Mouse (Mus musculus): Measurements from ENCODE around the gene Snap47. TPM values are rescaled to one million over a fixed set of nuclear protein-coding genes. Genes with fewer than 3 reads are reported as not detected.

The Snap47 gene
- total and polyA plus RNA-seq, 3 experiments, result 95.9 to 102 (median 101) TPM

GRCm38 (mm10) chr11:59425671-59426101 is 25.3 kb downstream of the Snap47 start (continued):
- no peak for TF ChIP-seq ETS1 (conservative IDR thresholded peaks at IDR 0.05; ENCODE audit: low read depth, low read length)

DNA sequence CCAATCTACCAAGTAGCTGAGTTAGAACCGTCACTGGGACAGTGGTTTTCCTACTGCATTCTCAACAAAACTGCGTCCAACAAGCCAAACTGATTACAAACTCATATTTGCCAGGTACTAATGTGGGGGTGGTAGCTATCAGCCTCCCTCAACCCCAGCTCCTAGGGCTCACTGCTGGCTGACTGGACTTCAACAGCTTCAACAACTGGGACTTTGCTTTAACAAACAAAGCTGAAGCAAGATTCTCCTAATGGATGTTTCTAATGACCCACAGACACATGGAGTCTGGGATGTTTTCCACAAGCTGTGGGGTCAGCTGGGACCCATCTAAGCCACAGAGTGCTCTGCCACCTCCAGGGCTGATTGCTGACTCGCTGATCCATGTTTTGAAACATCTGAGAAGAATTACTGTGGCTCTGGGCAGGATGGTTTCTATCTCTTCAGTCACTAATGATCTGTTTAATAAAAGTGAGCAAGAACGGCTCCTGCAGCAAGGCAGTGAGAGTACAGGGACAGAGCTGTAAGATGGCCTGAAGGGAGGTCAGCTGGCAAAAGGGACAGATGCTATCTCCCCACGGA is 27.9 kb downstream of the Snap47 start:
- no peak overlapping the region for H3K4me2 ChIP-seq (ENCODE audit: insufficient read depth, low read depth, poor library complexity, severe bottlenecking)
- no peaks in the 10 kb centered on the region for H3K9me3 ChIP-seq (replicated peaks; ENCODE audit: low read length)
- H3K36me3 ChIP-seq (replicated peaks in 1 of 2; ENCODE audit: control insufficient read depth in 1 of 2, insufficient read depth in 1 of 2, low read length in 1 of 2), result peaks cover 68 to 97% of the 10 kb centered on the region in 2 experiments
- in situ Hi-C loops (cut with MboI; ENCODE audit: low pct_ligation_motif_present, low pct_unique_long_range_greater_than_20kb, low sequenced_read_pairs), result no loop called here
- peaks cover 16 to 28% of the 10 kb centered on the region in 2 experiments for H3K4me1 ChIP-seq (ENCODE audit: control insufficient read depth in 1 of 2, insufficient read depth in 2 of 2)
- H3K27me3 ChIP-seq (replicated peaks), result no peaks in the 10 kb centered on the region
- TF ChIP-seq RAD21 (IDR thresholded peaks at IDR 0.05; ENCODE audit: low read depth, low read length), result no peak
- TF ChIP-seq JUND (conservative IDR thresholded peaks at IDR 0.05; ENCODE audit: low read depth, low read length), result no peak
- no peak for TF ChIP-seq MYC (IDR thresholded peaks at IDR 0.05; ENCODE audit: low read depth, low read length)
- no peak for TF ChIP-seq ZKSCAN1 (IDR thresholded peaks at IDR 0.05; ENCODE audit: borderline replicate concordance, low read depth, low read length)
- TF ChIP-seq BHLHE40 (IDR thresholded peaks at IDR 0.05; ENCODE audit: low read depth, low read length), result no peak
- TF ChIP-seq KAT2A (IDR thresholded peaks at IDR 0.05; ENCODE audit: insufficient replicate concordance, low read length), result no peak
- no peak for TF ChIP-seq MAFK (IDR thresholded peaks at IDR 0.05; ENCODE audit: insufficient replicate concordance, low read length)
- TF ChIP-seq E2F4 (IDR thresholded peaks at IDR 0.05; ENCODE audit: insufficient replicate concordance, low read depth, low read length), result no peak
- TF ChIP-seq CHD1 (IDR thresholded peaks at IDR 0.05; ENCODE audit: low read depth, low read length), result no peak
- TF ChIP-seq IRF4 (IDR thresholded peaks at IDR 0.05; ENCODE audit: low read depth, low read length), result no peak
- no peak for TF ChIP-seq SMC3 (IDR thresholded peaks at IDR 0.05; ENCODE audit: low read depth, low read length)
- no peak for TF ChIP-seq NELFE (IDR thresholded peaks at IDR 0.05; ENCODE audit: low read depth, low read length)
- no peak for TF ChIP-seq ZMIZ1 (IDR thresholded peaks at IDR 0.05; ENCODE audit: low read depth, low read length)
- TF ChIP-seq SIN3A (IDR thresholded peaks at IDR 0.05; ENCODE audit: low read length), result no peak
- no peak for TF ChIP-seq POLR2A (IDR thresholded peaks at IDR 0.05; ENCODE audit: low read depth, low read length)
- no peak for TF ChIP-seq ZC3H11A (IDR thresholded peaks at IDR 0.05; ENCODE audit: low read depth, low read length)
- no peak for TF ChIP-seq MAX (IDR thresholded peaks at IDR 0.05; ENCODE audit: low read length)
- TF ChIP-seq RCOR1 (conservative IDR thresholded peaks at IDR 0.05; ENCODE audit: low read depth, low read length), result no peak
- TF ChIP-seq UBTF (IDR thresholded peaks at IDR 0.05; ENCODE audit: low read depth, low read length), result no peak
- H3K27ac ChIP-seq (ENCODE audit: insufficient read depth, low read depth), result no peak overlapping the region
- H3K79me2 ChIP-seq (replicated peaks; ENCODE audit: control insufficient read depth, extremely low read depth, insufficient read depth, poor library complexity, severe bottlenecking), result no peaks in the 10 kb centered on the region
- H3K9ac ChIP-seq (ENCODE audit: insufficient read depth, low read depth), result no peak overlapping the region
- dilution Hi-C loops (cut with MboI; ENCODE audit: extremely low pct_ligation_motif_present, extremely low pct_unique_long_range_greater_than_20kb, low sequenced_read_pairs), result no loop called here
- no peak overlapping the region for H3K4me3 ChIP-seq (replicated peaks in 1 of 3; ENCODE audit: low read depth in 2 of 3, low read length in 2 of 3, poor library complexity in 1 of 3)
- DNase-seq (ENCODE audit: extremely low read depth), result no peak

Data from CH12.LX (cell line).